Mouse (Mus musculus) CH12.LX (cell line): Measurements from ENCODE around the gene Cnot11.

Experiments used
- CTCF ChIP-seq, 2 experiments: IDR thresholded peaks in 1 of 2; conservative IDR thresholded peaks in 1 of 2; 2 replicates each; pipeline ENCODE4 v1.5.1; 2011 to 2012; ENCODE audit warnings: low read depth in 2 of 2, low read length in 2 of 2, improper control_type of control experiment in 1 of 2, inconsistent platforms in 1 of 2, mild to moderate bottlenecking in 1 of 2, moderate library complexity in 1 of 2
- EP300 ChIP-seq: IDR thresholded peaks from 2 replicates; pipeline ENCODE4 v1.6.1; 2011; ENCODE audit warnings: low read length, improper control_type of control experiment
- IRF4 ChIP-seq: IDR thresholded peaks from 2 replicates; pipeline ENCODE4 v1.6.1; 2014; ENCODE audit warnings: low read depth, mild to moderate bottlenecking, inconsistent platforms, low read length, improper control_type of control experiment
- NRF1 ChIP-seq: IDR thresholded peaks from 2 replicates; pipeline ENCODE4 v1.6.1; 2014; ENCODE audit warnings: low read depth, mild to moderate bottlenecking, inconsistent platforms, low read length, improper control_type of control experiment, moderate library complexity
- POLR2A ChIP-seq: IDR thresholded peaks from 2 replicates; pipeline ENCODE4 v1.6.1; 2011; ENCODE audit warnings: low read depth, mild to moderate bottlenecking, improper control_type of control experiment, low read length
- USF1 ChIP-seq: IDR thresholded peaks from 2 replicates; pipeline ENCODE4 v1.6.1; 2014; ENCODE audit warnings: low read depth, mild to moderate bottlenecking, inconsistent platforms, low read length, improper control_type of control experiment

DNA sequence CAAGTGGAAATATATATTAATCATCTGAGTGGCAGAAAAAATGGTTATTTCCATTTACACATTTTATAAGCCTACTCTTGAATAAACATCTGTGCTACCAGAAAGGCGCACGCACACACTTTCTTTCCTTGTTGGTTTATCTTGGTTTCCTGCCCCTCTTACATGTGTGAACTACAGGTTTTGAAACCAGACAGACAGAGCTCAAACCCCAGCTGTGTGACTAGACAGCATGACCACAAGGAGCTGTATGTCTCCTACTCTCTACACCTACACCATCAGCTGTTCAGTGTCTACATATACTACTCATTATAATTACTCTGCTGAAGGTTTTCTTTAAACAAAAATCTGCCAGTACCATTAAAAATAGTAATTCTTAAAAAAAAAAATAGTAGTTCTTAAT lies 24.2 kb downstream of the Cnot11 start:
- TF ChIP-seq CTCF (conservative IDR thresholded peaks at IDR 0.05 in 1 of 2, IDR thresholded peaks at IDR 0.05 in 1 of 2; ENCODE audit: low read depth in 2 of 2, low read length in 2 of 2) (no peak), USF1 (no peak), NRF1 (no peak), EP300 (no peak), IRF4 (no peak), POLR2A (no peak)
